Mouse (Mus musculus) kidney, embryonic 16.5 days (tissue): ENCODE results near the gene Samsn1. TPM values are rescaled to one million over a fixed set of nuclear protein-coding genes. Genes with fewer than 3 reads are reported as not detected.

Experiments
- ATAC-seq: fragments of 200-750 bp; cut with Nextera tagmentation; 2 replicates; pipeline ENCODE4 v1.8.0; 2017; ENCODE audit warnings: moderate TSS enrichment; ENCODE audit not compliant: low FRiP score, low TSS enrichment
- H3K27ac ChIP-seq: fragments of 300-500 bp; sonication (generic); 2 replicates; pipeline ENCODE4 v1.5.1; 2014; ENCODE audit warnings: low read length
- H3K27me3 ChIP-seq: fragments of 300-500 bp; sonication (generic); 2 replicates; pipeline ENCODE4 v1.6.1; 2014; ENCODE audit warnings: low read length, control low read depth, mixed read lengths; ENCODE audit not compliant: insufficient read depth
- H3K36me3 ChIP-seq: fragments of 300-500 bp; sonication (generic); 2 replicates; pipeline ENCODE4 v1.6.1; 2014; ENCODE audit warnings: low read length, control low read depth, mixed read lengths; ENCODE audit not compliant: insufficient read depth
- H3K4me1 ChIP-seq: fragments of 300-500 bp; sonication (generic); 2 replicates; pipeline ENCODE4 v1.6.1; 2014; ENCODE audit warnings: low read length, control low read depth, mixed read lengths; ENCODE audit not compliant: insufficient read depth
- H3K4me2 ChIP-seq: fragments of 300-500 bp; sonication (generic); replicated peaks from 2 replicates; pipeline ENCODE4 v1.6.1; 2014; ENCODE audit warnings: low read depth, low read length
- H3K4me3 ChIP-seq: fragments of 300-500 bp; sonication (generic); 2 replicates; pipeline ENCODE4 v1.5.1; 2014; ENCODE audit warnings: mild to moderate bottlenecking, low read length
- H3K9ac ChIP-seq: fragments of 300-500 bp; sonication (generic); replicated peaks from 2 replicates; pipeline ENCODE4 v1.6.1; 2014; ENCODE audit warnings: low read length
- H3K9me3 ChIP-seq: fragments of 300-500 bp; sonication (generic); 2 replicates; pipeline ENCODE4 v1.6.1; 2016; ENCODE audit warnings: low read length, control low read depth
- WGBS: fragments of 180-500 bp; shearing (Covaris S2); extraction: QIAGEN DNeasy Blood & Tissue Kit; methylation state at CpG from one replicate; pipeline ENCODE4 v1.1.7; 2014; 5-methylcytosine and 5-hydroxymethylcytosine counted together
- polyA plus RNA-seq: library from polyadenylated mRNA; unstranded; fragments of >200 nt; fragmentation: Nextera tagmentation; extraction: Ambion mirVana; gene quantifications from 2 replicates; pipeline ENCODE4 v1.2.1, GENCODE M21; 2015

Gene Samsn1
- 2.9 and 4.0 TPM in 2 replicates for polyA plus RNA-seq

GRCm38 (mm10) chr16:76022181-76022580 lies at the start of gene Samsn1:
Samsn1 (minus strand) TSS chr16:76022281.
- H3K9me3 ChIP-seq, result no peaks in the 10 kb centered on the region
- no peak for ATAC-seq
- 82% methylated on average over 7 of the region's 7 CpGs for WGBS
- H3K4me1 ChIP-seq, result no peaks in the 10 kb centered on the region
- no peak within 1 kb of the TSS for H3K27ac ChIP-seq
- H3K36me3 ChIP-seq, result no peaks in the 10 kb centered on the region
- no peak within 1 kb of the TSS for H3K4me2 ChIP-seq
- H3K4me3 ChIP-seq, result no peak within 1 kb of the TSS
- no peaks in the 10 kb centered on the region for H3K27me3 ChIP-seq
- no peak within 1 kb of the TSS for H3K9ac ChIP-seq

GRCm38 (mm10) chr16:76066082-76066635 lies 44.1 kb upstream of the Samsn1 start:
- H3K4me3 ChIP-seq, result no peak overlapping the region

DNA sequence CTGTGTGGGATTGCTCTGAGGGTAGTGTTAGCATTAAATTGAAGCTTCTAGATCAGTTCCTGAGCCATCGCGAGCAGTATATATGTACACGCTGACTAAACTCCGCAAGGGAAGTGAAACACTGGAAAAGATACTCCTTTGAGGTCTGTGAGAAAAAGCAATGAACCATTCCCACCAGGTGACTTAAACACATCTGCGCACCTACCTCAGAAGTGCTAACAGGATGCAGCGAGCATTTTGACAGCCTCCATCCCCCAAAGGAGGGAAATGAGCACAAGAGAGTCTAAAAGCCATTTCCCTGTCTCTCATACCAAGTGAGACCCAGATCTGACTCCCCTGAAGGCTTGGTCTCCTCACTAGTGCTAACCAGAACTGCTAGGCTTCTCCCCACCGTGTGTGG lies 32.9 kb upstream of the Samsn1 start:
- Histone ChIP-seq H3K4me3 (no peak overlapping the region), H3K27me3 (no peaks in the 10 kb centered on the region), H3K4me2 (no peak overlapping the region), H3K27ac (no peak overlapping the region), H3K9ac (no peak overlapping the region), H3K9me3 (peaks cover 9% of the 10 kb centered on the region), H3K4me1 (no peaks in the 10 kb centered on the region), H3K36me3 (no peaks in the 10 kb centered on the region)
- 89% methylated on average over 7 of the region's 7 CpGs for WGBS
- no peak for ATAC-seq

More at GRCm38 (mm10) chr16:76066082-76066635, 44.1 kb upstream of the Samsn1 start:
- H3K4me2 ChIP-seq, result no peak overlapping the region
- no peaks in the 10 kb centered on the region for H3K4me1 ChIP-seq
- no peak overlapping the region for H3K9ac ChIP-seq
- H3K27me3 ChIP-seq, result no peaks in the 10 kb centered on the region
- ATAC-seq, result no peak
- 94% methylated on average over 14 of the region's 14 CpGs for WGBS
- no peaks in the 10 kb centered on the region for H3K36me3 ChIP-seq
- H3K9me3 ChIP-seq, result no peaks in the 10 kb centered on the region; the same call in 1 of the 2 replicates
- no peak overlapping the region for H3K27ac ChIP-seq

GRCm38 (mm10) chr16:76054079-76054478 lies 32.0 kb upstream of the Samsn1 start:
- H3K27me3 ChIP-seq, result no peaks in the 10 kb centered on the region
- H3K4me1 ChIP-seq, result no peaks in the 10 kb centered on the region
- no peak for ATAC-seq
- no peaks in the 10 kb centered on the region for H3K36me3 ChIP-seq
- no peak overlapping the region for H3K4me3 ChIP-seq
- H3K4me2 ChIP-seq, result no peak overlapping the region
- no peak overlapping the region for H3K9ac ChIP-seq
- WGBS, result 81% methylated on average over 4 of the region's 4 CpGs
- peaks cover 9% of the 10 kb centered on the region for H3K9me3 ChIP-seq
- H3K27ac ChIP-seq, result no peak overlapping the region

GRCm38 (mm10) chr16:76053537-76053936 lies 31.5 kb upstream of the Samsn1 start:
- Histone ChIP-seq H3K27ac (no peak overlapping the region), H3K9me3 (peaks cover 9% of the 10 kb centered on the region), H3K4me3 (no peak overlapping the region), H3K4me1 (no peaks in the 10 kb centered on the region), H3K36me3 (no peaks in the 10 kb centered on the region), H3K27me3 (no peaks in the 10 kb centered on the region), H3K4me2 (no peak overlapping the region), H3K9ac (no peak overlapping the region)
- WGBS, result 89% methylated on average over 8 of the region's 8 CpGs
- ATAC-seq, result no peak

- H3K27ac ChIP-seq, result no peak overlapping the region
- no peaks in the 10 kb centered on the region for H3K36me3 ChIP-seq
- no peaks in the 10 kb centered on the region for H3K9me3 ChIP-seq
- no peaks in the 10 kb centered on the region for H3K4me1 ChIP-seq
- no peak overlapping the region for H3K4me2 ChIP-seq
- no peak overlapping the region for H3K9ac ChIP-seq
- no peak overlapping the region for H3K4me3 ChIP-seq
- no peaks in the 10 kb centered on the region for H3K27me3 ChIP-seq
- WGBS, result 67% methylated on average over 3 of the region's 3 CpGs
- ATAC-seq, result no peak
Measured at GRCm38 (mm10) chr16:76047066-76047465, 25.0 kb upstream of the Samsn1 start.

DNA sequence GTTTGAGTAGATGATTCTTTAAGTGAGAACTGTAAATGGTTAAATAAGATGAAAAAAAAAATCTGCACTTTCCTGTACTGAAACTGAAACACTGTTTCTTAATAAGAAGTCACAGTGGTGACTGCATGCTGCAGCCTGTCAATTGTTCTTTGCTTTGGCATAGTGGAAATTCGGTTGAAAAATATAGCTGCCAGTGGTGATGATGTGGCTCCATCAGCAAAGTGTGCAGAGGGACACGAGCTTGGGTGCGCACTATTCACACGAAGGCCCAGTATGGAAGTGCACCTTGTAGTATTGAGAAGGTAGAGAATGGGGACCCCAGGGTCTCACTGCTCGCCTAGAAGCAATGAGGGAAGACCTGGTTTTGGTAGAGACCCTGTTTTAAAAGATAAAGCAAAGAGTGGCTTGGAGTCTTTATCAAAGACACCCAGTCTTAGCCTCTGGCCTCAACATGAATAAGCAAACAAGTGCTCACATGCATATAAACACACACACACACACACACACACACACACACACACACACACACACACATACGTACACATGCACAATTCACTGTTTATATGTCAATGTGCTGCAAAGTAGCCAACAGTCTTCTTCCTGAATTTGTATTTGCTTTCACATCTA lies 18.4 kb upstream of the Samsn1 start:
- Histone ChIP-seq H3K4me3 (no peak overlapping the region), H3K9me3 (no peaks in the 10 kb centered on the region), H3K27me3 (no peaks in the 10 kb centered on the region), H3K4me1 (no peaks in the 10 kb centered on the region), H3K27ac (no peak overlapping the region), H3K9ac (no peak overlapping the region), H3K4me2 (no peak overlapping the region), H3K36me3 (no peaks in the 10 kb centered on the region)
- 95% methylated on average over 6 of the region's 6 CpGs for WGBS
- no peak for ATAC-seq

DNA sequence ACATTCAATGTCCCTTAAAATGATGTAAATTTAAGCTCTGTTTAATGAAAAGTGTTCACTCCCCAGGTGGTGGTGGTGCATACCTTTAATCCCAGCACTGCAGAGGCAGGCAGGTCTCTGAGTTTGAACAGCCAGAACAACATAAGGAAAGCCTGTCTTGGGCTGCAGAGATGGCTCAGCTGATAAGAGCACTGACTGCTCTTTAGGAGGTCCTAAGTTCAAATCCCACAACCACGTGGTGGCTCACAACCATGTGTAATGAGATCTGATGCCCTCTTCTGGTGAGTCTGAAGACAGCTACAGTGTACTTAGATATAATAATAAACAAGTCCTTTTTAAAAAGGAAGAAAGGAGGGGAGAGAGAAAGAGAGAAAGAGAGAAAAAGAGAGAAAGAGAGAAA lies 2.9 kb downstream of the Samsn1 start:
- Histone ChIP-seq H3K4me3 (no peak overlapping the region), H3K9ac (no peak overlapping the region), H3K36me3 (no peaks in the 10 kb centered on the region), H3K27ac (no peak overlapping the region), H3K27me3 (no peaks in the 10 kb centered on the region), H3K9me3 (no peaks in the 10 kb centered on the region), H3K4me2 (no peak overlapping the region), H3K4me1 (no peaks in the 10 kb centered on the region)
- no peak for ATAC-seq
- 57% methylated on average over 1 of the region's 1 CpGs for WGBS

DNA sequence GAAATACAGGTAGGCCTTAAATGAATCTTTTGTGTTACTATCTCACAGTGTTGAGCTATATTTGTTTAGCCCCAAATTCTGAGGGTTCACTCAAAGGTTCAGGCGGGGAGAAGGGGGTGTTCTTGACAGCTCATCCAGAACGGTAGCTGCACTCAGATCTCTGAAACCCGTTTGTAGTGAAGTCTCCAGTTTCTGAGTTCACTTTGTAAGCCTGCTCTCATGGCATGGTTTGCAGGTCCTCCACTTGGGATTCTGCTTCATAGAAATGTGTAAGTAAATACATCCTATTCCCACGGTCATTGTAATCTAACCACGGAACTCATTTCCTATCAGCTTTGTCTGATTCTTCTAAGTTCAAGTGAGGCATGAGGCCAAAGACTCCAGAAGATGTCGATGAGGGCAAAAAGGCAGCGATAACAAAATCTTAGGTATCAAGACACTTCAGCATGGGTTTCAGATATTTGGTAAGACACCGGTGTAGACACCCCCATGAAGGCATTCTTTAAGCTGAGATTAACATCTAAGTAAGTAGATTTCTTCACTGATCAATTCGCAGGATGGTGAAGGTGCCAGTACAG lies 18.2 kb downstream of the Samsn1 start:
- no peak for ATAC-seq
- Histone ChIP-seq H3K27me3 (no peaks in the 10 kb centered on the region), H3K9ac (no peak overlapping the region), H3K9me3 (no peaks in the 10 kb centered on the region), H3K4me2 (no peak overlapping the region), H3K36me3 (no peaks in the 10 kb centered on the region), H3K4me1 (no peaks in the 10 kb centered on the region), H3K27ac (no peak overlapping the region), H3K4me3 (no peak overlapping the region)
- WGBS, result 83% methylated on average over 9 of the region's 9 CpGs

- no peak overlapping the region for H3K4me2 ChIP-seq
- WGBS, result 93% methylated on average over 3 of the region's 3 CpGs
- no peaks in the 10 kb centered on the region for H3K9me3 ChIP-seq
- no peaks in the 10 kb centered on the region for H3K4me1 ChIP-seq
- H3K4me3 ChIP-seq, result no peak overlapping the region
- ATAC-seq, result no peak
- no peak overlapping the region for H3K27ac ChIP-seq
- H3K9ac ChIP-seq, result no peak overlapping the region
- H3K27me3 ChIP-seq, result no peaks in the 10 kb centered on the region
- H3K36me3 ChIP-seq, result no peaks in the 10 kb centered on the region
Measured at GRCm38 (mm10) chr16:76002870-76003572, 19.1 kb downstream of the Samsn1 start.
